Mouse (Mus musculus): ENCODE measurements around the gene Traf3ip3. TPM values are rescaled to one million over a fixed set of nuclear protein-coding genes. Genes with fewer than 3 reads are reported as not detected.

The Traf3ip3 gene
- total RNA-seq, 2 experiments from 2014 or later = 1.1 to 1.3 TPM

DNA sequence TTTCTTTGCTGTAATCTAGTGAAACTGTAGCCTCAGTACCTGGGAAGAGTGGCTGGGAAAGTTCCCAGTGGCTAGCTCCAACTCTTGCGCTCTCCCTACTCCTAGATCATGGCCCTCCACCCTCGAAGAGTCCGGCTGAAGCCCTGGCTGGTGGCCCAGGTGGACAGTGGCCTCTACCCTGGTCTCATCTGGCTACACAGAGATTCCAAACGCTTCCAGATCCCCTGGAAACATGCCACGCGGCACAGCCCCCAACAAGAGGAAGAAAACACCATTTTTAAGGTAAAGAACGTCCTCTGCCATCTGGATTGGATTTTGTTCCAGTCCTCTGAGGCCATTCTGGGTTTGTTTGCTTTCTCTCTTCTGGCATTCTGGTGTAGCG is 44.4 kb downstream of the Traf3ip3 start:
- DNase-seq = no peak

GRCm38 (mm10) chr1:193156316-193157110 is 45.0 kb downstream of the Traf3ip3 start:
- DNase-seq = no peak

GRCm38 (mm10) chr1:193153561-193153960 is 47.9 kb downstream of the Traf3ip3 start:
- DNase-seq = no peak

GRCm38 (mm10) chr1:193152872-193153271 is 48.6 kb downstream of the Traf3ip3 start, which contains the start of gene Irf6:
Irf6 (plus strand) TSS chr1:193153111.
- no peak for DNase-seq

DNA sequence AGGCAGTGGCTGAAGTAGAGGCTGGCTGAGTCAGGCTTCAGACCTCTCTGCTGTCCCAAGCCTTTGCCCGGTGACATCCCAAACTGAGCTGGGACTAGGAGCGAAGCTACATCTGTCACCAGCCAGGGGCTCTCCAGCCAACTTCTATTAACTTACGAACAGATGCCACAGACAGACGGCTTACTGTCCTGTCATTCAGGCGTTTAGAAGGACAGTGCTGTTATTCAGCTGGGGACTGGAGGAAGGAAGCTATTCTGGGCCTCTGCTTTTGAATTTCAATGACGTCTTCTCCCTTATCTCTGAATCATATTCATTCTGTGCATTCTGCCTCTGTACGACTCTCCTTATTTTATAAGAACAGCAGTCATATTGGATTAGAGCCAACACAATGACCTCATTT is 50.4 kb downstream of the Traf3ip3 start:
- DNase-seq = peak; percentile 16 to 17

- DNase-seq = no peak
Measured at GRCm38 (mm10) chr1:193149231-193149630, 52.3 kb downstream of the Traf3ip3 start.

DNA sequence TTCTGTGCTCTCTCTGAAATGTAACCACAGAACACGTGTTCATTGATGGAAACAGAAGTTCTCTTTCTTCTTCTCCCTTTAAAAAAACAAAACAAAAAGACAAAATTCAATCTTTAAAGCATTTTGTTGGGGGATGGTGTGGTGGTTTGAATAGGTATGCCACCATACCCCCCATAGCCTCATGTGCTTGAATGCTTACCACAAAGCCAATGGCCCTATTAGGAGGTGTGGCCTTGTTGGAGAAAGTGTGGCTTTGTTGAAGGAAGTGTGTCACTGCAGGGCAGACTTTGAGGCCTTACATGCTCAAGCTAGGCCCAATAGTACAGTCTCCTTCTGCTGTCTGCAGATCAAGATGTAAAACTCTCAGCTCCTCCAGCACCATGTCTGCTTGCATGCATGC is 55.1 kb downstream of the Traf3ip3 start:
- no peak for DNase-seq

DNA sequence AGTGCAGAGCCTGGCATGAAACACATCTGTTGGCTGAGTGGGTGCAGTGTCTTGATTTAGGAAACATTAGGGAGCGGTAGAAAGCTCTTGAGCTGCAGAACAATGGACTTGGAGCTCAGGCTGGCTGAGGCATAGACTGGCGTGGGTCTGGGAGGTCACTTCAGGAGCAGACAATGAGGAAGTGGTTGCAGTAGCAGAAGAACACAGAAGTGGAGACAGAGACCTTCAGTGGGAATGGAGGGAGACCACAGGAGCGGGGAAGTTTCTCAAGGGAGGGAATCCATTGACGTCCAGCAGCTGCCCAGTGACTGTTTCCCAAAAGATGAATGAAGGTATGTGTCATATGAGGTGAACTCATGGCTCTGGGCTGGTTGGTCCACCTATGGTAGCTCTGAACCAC is 56.4 kb downstream of the Traf3ip3 start:
- no peak for DNase-seq

DNA sequence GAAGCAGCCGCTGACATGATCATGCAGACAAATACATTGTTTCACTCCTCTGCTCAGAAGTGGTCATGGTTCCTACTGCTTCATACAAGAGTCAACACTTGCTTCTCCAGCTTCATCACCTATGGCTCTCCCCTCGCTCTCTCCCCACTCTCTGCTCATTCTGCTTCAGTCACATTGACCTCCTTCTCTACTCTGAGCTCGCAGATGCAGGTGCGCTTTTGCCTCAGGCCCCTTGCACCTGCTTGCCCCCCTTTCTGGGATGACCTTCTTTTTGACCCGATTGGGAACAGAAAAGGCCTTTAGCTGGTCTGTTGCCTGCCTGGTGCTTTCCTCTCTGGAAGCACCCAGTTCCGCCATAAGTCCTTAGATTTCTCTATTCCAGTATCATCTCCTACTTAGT is 57.0 kb downstream of the Traf3ip3 start:
- no peak for DNase-seq

DNA sequence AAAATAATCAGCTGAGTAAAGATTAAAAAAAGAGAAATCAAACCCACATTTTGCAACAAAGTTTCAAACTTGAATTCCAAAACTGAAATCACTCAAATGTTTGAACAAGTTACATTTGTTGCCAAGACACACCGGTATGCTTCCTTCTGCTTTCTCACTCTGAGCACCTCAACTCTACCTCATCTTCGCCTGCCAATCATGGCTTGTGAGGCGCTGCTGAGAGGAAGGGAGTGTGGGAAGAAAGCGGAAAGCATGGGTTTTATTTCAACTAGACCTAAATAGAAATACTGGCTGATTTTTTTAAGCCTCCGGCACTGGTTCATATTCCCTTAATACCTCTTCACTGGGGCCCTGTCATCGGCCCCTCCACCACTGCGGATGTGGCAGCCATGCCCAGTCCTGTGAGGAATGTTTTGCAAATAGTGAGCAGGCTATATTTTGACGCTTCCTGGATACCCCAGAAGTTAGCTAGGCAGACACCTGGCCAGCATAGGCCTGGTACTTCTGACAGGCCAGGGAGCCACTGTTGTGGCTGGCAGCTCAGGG is 58.9 kb downstream of the Traf3ip3 start:
- no peak for DNase-seq

GRCm38 (mm10) chr1:193141118-193141517 is 60.4 kb downstream of the Traf3ip3 start:
- DNase-seq = no peak

DNA sequence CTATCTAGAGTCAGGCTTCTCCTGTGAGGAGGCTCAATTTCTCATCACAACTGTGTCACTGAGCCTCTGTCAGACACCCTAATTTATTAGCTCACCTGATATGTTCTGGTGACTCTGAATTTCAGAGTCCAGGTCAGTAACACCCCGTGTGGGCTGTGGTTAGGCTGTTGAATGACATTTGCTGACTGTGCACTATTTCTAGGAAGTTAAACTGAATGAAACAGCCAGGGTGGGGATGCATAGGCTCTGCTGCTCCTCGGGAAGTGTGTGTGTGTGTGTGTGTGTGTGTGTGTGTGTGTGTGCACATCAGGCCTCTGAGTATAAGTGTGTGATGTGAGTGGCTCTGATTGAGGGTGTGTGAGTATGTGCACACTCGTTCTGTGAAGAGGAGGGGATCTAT is 62.8 kb downstream of the Traf3ip3 start:
- DNase-seq = no peak

- no peak for DNase-seq
Measured at GRCm38 (mm10) chr1:193138087-193138486, 63.4 kb downstream of the Traf3ip3 start.

- no peak for DNase-seq
Measured at GRCm38 (mm10) chr1:193133726-193134125, 67.8 kb downstream of the Traf3ip3 start.

GRCm38 (mm10) chr1:193132385-193132784 is 69.1 kb downstream of the Traf3ip3 start:
- DNase-seq = no peak

- DNase-seq = no peak
Measured at GRCm38 (mm10) chr1:193131311-193131948, 70.1 kb downstream of the Traf3ip3 start.

DNA sequence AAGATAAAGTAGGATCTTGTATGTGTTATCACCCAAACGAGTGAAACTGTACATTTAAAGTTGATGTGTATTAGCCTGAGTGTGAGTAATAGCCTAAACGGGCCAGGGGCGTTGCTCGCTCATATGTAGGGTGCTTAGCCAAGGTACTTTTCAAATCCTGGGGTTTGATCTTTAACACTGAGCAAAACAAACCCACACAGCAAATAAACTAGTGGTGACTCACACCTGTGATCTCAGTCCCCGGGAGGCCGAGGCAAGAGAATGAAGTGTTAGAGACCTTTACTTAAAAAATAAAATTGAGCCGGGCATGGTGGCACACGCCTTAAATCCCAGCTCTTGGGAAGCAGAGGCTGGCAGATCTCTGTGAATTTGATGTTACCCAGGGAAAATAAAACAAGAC is 70.7 kb downstream of the Traf3ip3 start:
- DNase-seq = no peak

DNA sequence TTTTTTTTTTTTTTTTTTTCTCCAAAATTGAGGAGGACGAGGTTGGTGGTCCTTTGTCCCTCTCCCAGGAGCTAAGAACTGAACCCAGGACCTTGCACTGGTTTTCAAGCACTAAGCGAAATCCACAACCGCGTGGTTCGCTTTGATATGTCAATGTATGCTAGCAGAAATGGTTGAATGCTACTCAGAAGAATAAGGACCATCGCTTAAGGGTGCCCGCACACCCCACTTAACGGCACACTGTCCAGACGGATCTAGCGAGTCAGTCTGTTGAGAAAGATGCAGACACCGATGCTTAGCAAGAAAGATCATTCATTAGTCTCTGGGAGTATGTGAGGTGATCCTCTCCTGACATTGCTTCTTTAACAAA is 71.1 kb downstream of the Traf3ip3 start:
- no peak for DNase-seq

DNA sequence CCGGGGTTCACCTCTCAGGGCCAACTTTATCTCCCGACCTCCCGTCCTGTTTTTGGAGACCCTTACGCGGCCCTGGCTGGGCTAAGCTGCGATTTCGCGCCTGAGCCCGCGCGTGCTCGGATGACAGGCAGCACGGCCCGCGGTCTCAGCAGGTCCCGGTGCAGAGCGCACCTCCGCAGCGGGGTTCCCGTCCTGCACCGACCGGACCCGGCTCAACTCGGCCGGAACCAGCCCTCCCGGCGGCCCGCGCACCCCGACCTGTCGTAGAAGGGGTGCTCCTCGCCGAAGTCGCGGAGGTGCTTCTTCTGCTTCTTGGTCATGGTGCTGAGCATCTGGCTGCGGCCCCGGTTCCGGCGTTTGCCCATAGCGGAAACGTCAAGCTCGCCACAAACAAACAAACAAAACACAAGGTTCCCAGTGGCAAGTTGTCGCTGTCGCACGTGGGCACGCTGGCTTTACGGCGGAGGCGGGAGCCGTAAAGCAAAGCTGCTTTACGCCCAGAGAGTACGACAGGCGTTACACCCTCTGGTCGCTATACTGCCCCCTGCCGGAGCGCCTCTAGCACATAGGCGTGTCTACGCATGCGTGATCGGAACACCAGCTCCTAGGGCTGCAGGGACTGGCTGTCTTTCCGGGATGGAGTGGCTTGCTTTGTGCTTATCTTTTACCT is 71.6 kb downstream of the Traf3ip3 start, which contains the start of gene Diexf:
Gene Diexf (minus strand): TSS at position 487 of the 670 bp plus-strand sequence.
- DNase-seq = peak; percentile 92 to 94

- DNase-seq = no peak
Measured at GRCm38 (mm10) chr1:193129321-193129720, 72.2 kb downstream of the Traf3ip3 start.

GRCm38 (mm10) chr1:193128055-193128454 is 73.4 kb downstream of the Traf3ip3 start:
- peak in 1 of 2 experiments; percentile 15 for DNase-seq

GRCm38 (mm10) chr1:193125835-193126234 is 75.7 kb downstream of the Traf3ip3 start:
- no peak for DNase-seq

Data from layer of hippocampus, postnatal 36 days (tissue).